Mouse (Mus musculus) right cerebral cortex, postnatal 36 days (tissue): ENCODE results near the gene Gm20877.
"Not testable (repeated sequence)": the region's sequence is repeated elsewhere in the genome, so short reads cannot be mapped to it uniquely, and the experiment has no call there.

Experiments used
- DNase-seq, 2 experiments: peaks; one replicate each; pipeline ENCODE4 v3.0.0; 2022; ENCODE audit warnings: low spot score in 2 of 2, mixed read lengths in 1 of 2

Gm20877 gene

GRCm38 (mm10) chrY:17093573-17093972, at the start of gene Gm20877:
Gene Gm20877 (plus strand): TSS chrY:17093873.
- not testable (repeated sequence) for DNase-seq
